Mouse (Mus musculus) gastrocnemius, adult 2 months (tissue): ENCODE data around the gene Fgf13. TPM values are rescaled to one million over a fixed set of nuclear protein-coding genes. Genes with fewer than 3 reads are reported as not detected.

Source experiments
- DNase-seq: peaks from one replicate; pipeline ENCODE4 v3.0.0; 2022
- H3K27ac ChIP-seq: fragments of 200-600 bp; 2 replicates; pipeline ENCODE4 v1.8.1; 2022; ENCODE audit warnings: mild to moderate bottlenecking
- H3K4me3 ChIP-seq: fragments of 200-600 bp; 2 replicates; pipeline ENCODE4 v1.8.1; 2022; ENCODE audit warnings: mild to moderate bottlenecking, moderate library complexity
- CTCF ChIP-seq: fragments of 200-600 bp; IDR thresholded peaks from 2 replicates; pipeline ENCODE4 v1.8.1; 2022; ENCODE audit warnings: antibody characterized with exemption, mild to moderate bottlenecking, moderate library complexity
- intact Hi-C: fragments of 180-260 bp; cut with DNase I; formaldehyde crosslinking; loops from one replicate; pipeline ENCODE4 v1.15.1; 2025
- microRNA-seq: library from miRNA; unstranded; fragments of <30 nt; microRNA quantifications from one replicate; pipeline ENCODE4 v1.2.0, GENCODE M21; 2021
- total RNA-seq, 2 experiments: library from RNA; stranded (reverse); gene quantifications; 2 replicates each; pipeline ENCODE4 v1.2.3; 2021

The Fgf13 gene
- total RNA-seq, 2 experiments from 2014 or later = 57.6 to 60.8 TPM

GRCm38 (mm10) chrX:59063157-59063556 is 504.7 kb downstream of the Fgf13 start:
- no peak for TF ChIP-seq CTCF
- intact Hi-C loops = no loop called here
- H3K27ac ChIP-seq = no peak overlapping the region
- DNase-seq = no peak
- no peak overlapping the region for H3K4me3 ChIP-seq

GRCm38 (mm10) chrX:59034969-59035368 is 532.9 kb downstream of the Fgf13 start:
- no peak overlapping the region for H3K27ac ChIP-seq
- H3K4me3 ChIP-seq = no peak overlapping the region
- intact Hi-C loops = no loop called here
- no peak for TF ChIP-seq CTCF
- no peak for DNase-seq

Small RNA genes lying within 50 kb of the gene (microRNA-seq; reads per million reads assigned to microRNA genes)
- gene Mir504 = not detected
